Mouse (Mus musculus) layer of hippocampus, postnatal 25 days (tissue): ENCODE measurements around the gene Olfr873. TPM values are rescaled to one million over a fixed set of nuclear protein-coding genes. Genes with fewer than 3 reads are reported as not detected.
"Not testable (repeated sequence)": the region's sequence is repeated elsewhere in the genome, so short reads cannot be mapped to it uniquely, and the experiment has no call there.

ENCODE experiments used
- DNase-seq, 2 experiments: peaks; one replicate each; pipeline ENCODE4 v3.0.0; 2022; ENCODE audit warnings: mixed read lengths in 2 of 2, low spot score in 1 of 2; ENCODE audit errors: extremely low spot score in 1 of 2
- total RNA-seq, 2 experiments: library from RNA; stranded (reverse); gene quantifications; 2 replicates each; pipeline ENCODE4 v1.2.3; 2021

Olfr873 gene
- not detected for total RNA-seq

- DNase-seq = no peak
Measured at GRCm38 (mm10) chr9:20298232-20298631, at the start of gene Olfr873. Gene Olfr873 (plus strand): TSS chr9:20298532.

GRCm38 (mm10) chr9:20282051-20282450 is 16.3 kb upstream of the Olfr873 start, which contains the start of gene Olfr39:
Gene Olfr39 (plus strand): TSS chr9:20282351.
- DNase-seq = no peak

DNA sequence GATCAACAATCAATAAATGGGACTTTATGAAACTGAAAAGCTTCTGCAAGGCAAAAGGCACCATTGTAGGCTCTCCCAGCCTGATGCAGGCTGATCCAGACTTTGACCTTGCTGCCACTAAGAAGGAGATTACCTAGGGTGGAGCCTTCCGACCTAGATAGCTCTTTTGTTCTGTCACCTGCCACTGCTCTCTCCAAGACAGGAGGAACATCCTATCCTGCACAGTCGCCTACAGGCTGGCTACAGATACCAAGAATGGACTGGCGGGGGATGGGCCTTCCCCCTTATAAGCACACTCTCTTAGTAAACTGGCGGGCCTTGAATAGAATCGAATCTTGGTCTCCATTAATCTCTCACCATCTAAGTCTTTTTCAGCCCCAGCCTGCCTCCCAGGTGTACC is 2.8 kb upstream of the Olfr873 start:
- not testable (repeated sequence) for DNase-seq

- DNase-seq = no peak
Measured at GRCm38 (mm10) chr9:20335994-20336393, 37.7 kb downstream of the Olfr873 start, which contains the start of gene Olfr18. Gene Olfr18 (minus strand): TSS chr9:20336094.

GRCm38 (mm10) chr9:20348501-20348900 is 50.2 kb downstream of the Olfr873 start:
- no peak for DNase-seq

Other genes with a start within 250 kb of the Olfr873 start
- not detected for gene Olfr867, start 241.0 kb upstream of the Olfr873 start, total RNA-seq
- not detected for gene Olfr868, start 199.9 kb upstream of the Olfr873 start, total RNA-seq
- gene Olfr869, start 169.5 kb upstream of the Olfr873 start, total RNA-seq = not detected
- not detected for gene Olfr870, start 124.5 kb upstream of the Olfr873 start, total RNA-seq
- gene Olfr871, start 86.3 kb upstream of the Olfr873 start, total RNA-seq = not detected
- gene Olfr872, start 61.4 kb upstream of the Olfr873 start, total RNA-seq = not detected
- not detected for gene Olfr39, start 16.2 kb upstream of the Olfr873 start, total RNA-seq
- gene Olfr18, start 37.6 kb downstream of the Olfr873 start, total RNA-seq = not detected
- gene Zfp560, start 86.6 kb downstream of the Olfr873 start, total RNA-seq = 10 to 100 TPM; 10.4 to 11.3 TPM
- 10 to 100 TPM; 26.7 to 30.6 TPM for gene Zfp26, start 161.6 kb downstream of the Olfr873 start, total RNA-seq
- gene Zfp426, start 194.2 kb downstream of the Olfr873 start, total RNA-seq = 10 to 100 TPM; 25.5 to 32.8 TPM
- gene Zfp266, start 222.9 kb downstream of the Olfr873 start, total RNA-seq = 10 to 100 TPM; 40.7 to 48.8 TPM